Mouse (Mus musculus) bone marrow macrophage, adult 2 months (primary cell): ENCODE data around the gene Trh. TPM values are rescaled to one million over a fixed set of nuclear protein-coding genes. Genes with fewer than 3 reads are reported as not detected.

Source experiments
- H3K27ac ChIP-seq: 2 replicates; pipeline ENCODE4 v1.5.1; 2012; ENCODE audit warnings: low read depth, low read length; ENCODE audit not compliant: insufficient read depth
- H3K4me1 ChIP-seq: 2 replicates; pipeline ENCODE4 v1.6.1; 2012; ENCODE audit warnings: low read length; ENCODE audit not compliant: control insufficient read depth, insufficient read depth
- H3K4me3 ChIP-seq: 2 replicates; pipeline ENCODE4 v1.5.1; 2012; ENCODE audit warnings: mild to moderate bottlenecking, low read length, moderate library complexity; ENCODE audit not compliant: insufficient read depth
- CTCF ChIP-seq: IDR thresholded peaks from 2 replicates; pipeline ENCODE4 v1.5.1; 2012; ENCODE audit warnings: low read depth, mild to moderate bottlenecking, low read length, moderate library complexity
- POLR2A ChIP-seq: IDR thresholded peaks from 2 replicates; pipeline ENCODE4 v1.6.1; 2012; ENCODE audit warnings: mild to moderate bottlenecking, low read depth, low read length, borderline replicate concordance
- polyA plus RNA-seq: library from polyadenylated mRNA; stranded (reverse); fragments of >200 nt; gene quantifications from 2 replicates; pipeline ENCODE4 v1.2.4, GENCODE M21; 2012; ENCODE audit not compliant: missing spikeins, insufficient read depth, insufficient read length

Gene Trh
- polyA plus RNA-seq, 1 experiment = not detected

DNA sequence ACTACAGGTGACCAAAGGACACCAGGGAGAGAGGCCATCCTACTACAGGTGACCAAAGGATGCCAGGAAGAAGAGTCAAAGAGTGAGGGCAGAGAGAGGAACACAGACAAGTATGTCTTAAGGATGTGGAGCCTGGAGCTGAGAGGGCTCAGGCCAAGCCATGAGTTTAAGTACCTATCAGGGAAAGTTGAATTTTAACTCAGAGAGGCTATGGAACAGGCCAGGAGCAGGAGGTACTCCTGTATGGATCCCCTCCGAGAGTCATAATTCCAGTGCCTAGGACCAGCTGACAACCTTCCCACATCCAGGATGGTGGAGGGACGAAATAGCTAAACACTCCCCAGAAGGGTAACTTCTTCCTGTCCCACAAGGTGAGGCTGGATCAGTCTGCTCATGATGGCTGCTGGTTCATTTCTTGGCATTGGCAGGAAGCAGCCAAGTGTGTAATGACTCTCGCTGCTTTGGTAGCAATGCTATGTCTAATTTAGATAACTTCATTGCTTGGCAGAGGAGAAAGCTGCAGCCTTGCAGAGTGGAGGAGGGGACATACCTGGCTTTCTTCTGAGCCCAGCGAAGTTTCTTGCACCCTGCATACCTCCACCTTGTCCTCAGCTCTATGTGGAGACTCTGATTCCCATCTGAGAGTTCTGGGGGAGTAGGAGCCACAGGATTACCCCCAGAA lies 16.9 kb upstream of the Trh start:
- TF ChIP-seq POLR2A (no peak), CTCF (no peak)

DNA sequence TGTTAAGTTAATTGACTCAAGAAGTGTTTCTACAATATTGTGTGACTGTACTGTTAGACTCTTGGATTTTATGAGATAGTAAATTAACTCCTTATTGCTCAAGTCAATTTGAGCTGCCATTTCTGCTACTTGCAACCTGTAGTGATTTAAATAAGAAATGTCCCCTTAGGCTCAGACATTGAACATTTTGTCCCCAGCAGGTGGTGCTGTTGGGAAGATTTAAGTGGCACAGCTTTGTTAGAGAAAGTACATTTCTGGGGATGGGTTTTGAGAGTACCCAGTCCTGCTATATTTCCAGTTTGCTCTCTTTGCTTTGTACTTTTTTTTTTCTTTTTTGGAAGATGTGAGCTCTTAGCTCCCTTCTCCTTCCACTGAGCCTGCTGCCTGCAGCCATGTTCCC lies 10.9 kb upstream of the Trh start:
- Histone ChIP-seq H3K4me3 (no peak overlapping the region), H3K4me1 (no peaks in the 10 kb centered on the region), H3K27ac (no peak overlapping the region)
- TF ChIP-seq CTCF (no peak), POLR2A (no peak)

More for the DNA sequence above, 16.9 kb upstream of the Trh start:
- no peaks in the 10 kb centered on the region for H3K4me1 ChIP-seq
- no peak overlapping the region for H3K4me3 ChIP-seq
- H3K27ac ChIP-seq = no peak overlapping the region

GRCm38 (mm10) chr6:92253253-92253870 lies 8.9 kb upstream of the Trh start:
- no peak for TF ChIP-seq CTCF
- no peak for TF ChIP-seq POLR2A
- H3K27ac ChIP-seq = no peak overlapping the region
- no peaks in the 10 kb centered on the region for H3K4me1 ChIP-seq
- H3K4me3 ChIP-seq = no peak overlapping the region

DNA sequence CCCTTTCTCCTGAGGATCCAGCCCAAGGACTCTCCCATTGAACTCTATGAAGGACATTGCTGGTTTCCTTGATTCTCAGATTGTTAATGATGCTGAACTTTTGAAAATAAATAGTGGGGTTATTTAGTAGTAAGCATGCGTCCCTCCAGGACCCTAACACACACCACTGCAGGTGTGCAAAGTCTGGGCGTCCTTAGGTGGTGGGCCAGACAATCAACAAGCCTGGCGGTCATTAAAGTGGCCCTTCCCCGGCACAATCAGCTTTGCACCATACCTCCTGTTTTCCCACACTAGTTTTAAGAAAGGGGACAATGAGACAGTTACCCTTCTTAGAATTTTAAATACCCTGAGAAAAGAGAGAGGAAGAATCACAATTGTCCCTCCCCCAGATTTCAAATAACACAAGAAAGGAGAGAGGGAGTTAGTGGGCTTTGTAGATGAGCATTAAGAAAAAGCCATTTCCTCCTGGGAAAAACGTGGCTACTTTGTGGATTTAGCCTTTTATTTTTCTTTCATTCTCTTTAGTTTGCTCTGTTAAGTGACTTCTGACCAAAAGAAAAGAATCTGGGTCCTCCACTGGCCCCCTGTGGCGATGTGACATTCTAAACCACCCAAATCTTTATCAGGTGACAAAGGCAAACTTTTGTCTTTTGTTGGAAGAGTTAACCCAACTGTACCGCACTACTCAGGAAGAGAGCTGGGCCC lies 2.9 kb upstream of the Trh start:
- no peak for TF ChIP-seq POLR2A
- no peak for TF ChIP-seq CTCF
- no peak overlapping the region for H3K27ac ChIP-seq
- no peaks in the 10 kb centered on the region for H3K4me1 ChIP-seq
- no peak overlapping the region for H3K4me3 ChIP-seq

GRCm38 (mm10) chr6:92246335-92246734 lies 1.9 kb upstream of the Trh start:
- Histone ChIP-seq H3K4me1 (no peaks in the 10 kb centered on the region), H3K27ac (no peak overlapping the region), H3K4me3 (no peak overlapping the region)
- TF ChIP-seq POLR2A = no peak
- TF ChIP-seq CTCF = no peak

GRCm38 (mm10) chr6:92241178-92241906 lies 3.1 kb downstream of the Trh start:
- TF ChIP-seq CTCF = no peak
- no peak for TF ChIP-seq POLR2A
- no peak overlapping the region for H3K4me3 ChIP-seq
- no peak overlapping the region for H3K27ac ChIP-seq
- H3K4me1 ChIP-seq = no peaks in the 10 kb centered on the region

GRCm38 (mm10) chr6:92235036-92235435 lies 9.4 kb downstream of the Trh start:
- no peaks in the 10 kb centered on the region for H3K4me1 ChIP-seq
- TF ChIP-seq CTCF = no peak
- TF ChIP-seq POLR2A = no peak
- H3K27ac ChIP-seq = no peak overlapping the region
- no peak overlapping the region for H3K4me3 ChIP-seq

- no peak overlapping the region for H3K27ac ChIP-seq
- TF ChIP-seq POLR2A (no peak), CTCF (no peak)
- no peak overlapping the region for H3K4me3 ChIP-seq
- no peaks in the 10 kb centered on the region for H3K4me1 ChIP-seq
Measured at GRCm38 (mm10) chr6:92231762-92232161, 12.7 kb downstream of the Trh start.

DNA sequence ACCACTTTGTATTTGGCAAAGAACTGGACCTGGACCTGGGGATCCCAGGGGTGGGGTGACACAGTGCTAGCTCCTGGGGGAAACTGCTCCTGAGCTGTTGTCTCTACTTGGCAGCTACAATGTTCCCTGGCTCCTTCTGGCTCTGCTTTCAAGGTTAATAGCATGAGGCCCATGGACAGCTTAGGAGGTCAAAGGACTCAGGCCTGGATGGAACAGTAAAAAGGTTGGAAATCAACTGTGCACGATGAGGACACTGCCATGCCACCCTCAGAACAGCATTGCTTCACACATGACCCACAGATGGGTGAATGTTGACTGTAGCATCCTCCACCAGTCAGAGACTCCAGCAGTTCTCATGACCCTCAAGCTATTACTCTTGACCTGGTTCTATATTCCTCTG lies 13.1 kb downstream of the Trh start:
- no peak for TF ChIP-seq POLR2A

More for the DNA sequence above, 13.1 kb downstream of the Trh start:
- Histone ChIP-seq H3K4me1 (no peaks in the 10 kb centered on the region), H3K4me3 (no peak overlapping the region), H3K27ac (no peak overlapping the region)
